Mouse (Mus musculus) frontal cortex, postnatal 10 days (tissue): ENCODE measurements around the gene Drd4.
"Not testable (repeated sequence)": the region's sequence is repeated elsewhere in the genome, so short reads cannot be mapped to it uniquely, and the experiment has no call there.

Experiments used
- DNase-seq, 2 experiments: peaks; one replicate each; pipeline ENCODE4 v3.0.0; 2022; ENCODE audit warnings: low spot score in 2 of 2, mixed read lengths in 1 of 2

Gene Drd4

GRCm38 (mm10) chr7:141291921-141292582 lies at the start of gene Drd4:
Gene Drd4 (plus strand): TSS chr7:141292006.
- DNase-seq: no peak

- DNase-seq: not testable (repeated sequence)
Measured at GRCm38 (mm10) chr7:141250486-141250885, 41.3 kb upstream of the Drd4 start.

GRCm38 (mm10) chr7:141256159-141256558 lies 35.6 kb upstream of the Drd4 start:
- no peak for DNase-seq

GRCm38 (mm10) chr7:141261480-141261879 lies 30.3 kb upstream of the Drd4 start:
- DNase-seq: no peak

GRCm38 (mm10) chr7:141263640-141264039 lies 28.2 kb upstream of the Drd4 start:
- no peak for DNase-seq

GRCm38 (mm10) chr7:141264041-141264700 lies 27.6 kb upstream of the Drd4 start:
- no peak for DNase-seq

GRCm38 (mm10) chr7:141264761-141265410 lies 26.9 kb upstream of the Drd4 start:
- no peak for DNase-seq

- no peak for DNase-seq
Measured at GRCm38 (mm10) chr7:141265411-141265738, 26.4 kb upstream of the Drd4 start.

GRCm38 (mm10) chr7:141265739-141266561 lies 25.9 kb upstream of the Drd4 start, which contains the start of gene Irf7:
Gene Irf7 (minus strand): TSS chr7:141266481.
- DNase-seq: no peak

GRCm38 (mm10) chr7:141268466-141269272 lies 23.1 kb upstream of the Drd4 start:
- no peak for DNase-seq

- no peak for DNase-seq
Measured at GRCm38 (mm10) chr7:141269273-141269545, 22.6 kb upstream of the Drd4 start.

GRCm38 (mm10) chr7:141270631-141271030 lies 21.2 kb upstream of the Drd4 start:
- DNase-seq: no peak

GRCm38 (mm10) chr7:141275356-141275755 lies 16.4 kb upstream of the Drd4 start:
- no peak for DNase-seq

- no peak for DNase-seq
Measured at GRCm38 (mm10) chr7:141276546-141276945, 15.3 kb upstream of the Drd4 start, which contains the start of gene Cdhr5. Gene Cdhr5 (minus strand): TSS chr7:141276786.

- DNase-seq: no peak
Measured at GRCm38 (mm10) chr7:141277701-141278678, 13.8 kb upstream of the Drd4 start.

GRCm38 (mm10) chr7:141278766-141279590 lies 12.8 kb upstream of the Drd4 start, which contains the start of gene Sct:
Gene Sct (minus strand): TSS chr7:141279133.
- no peak for DNase-seq

- DNase-seq: no peak
Measured at GRCm38 (mm10) chr7:141281442-141281841, 10.4 kb upstream of the Drd4 start.

- DNase-seq: no peak
Measured at GRCm38 (mm10) chr7:141282756-141283155, 9.1 kb upstream of the Drd4 start.

- no peak for DNase-seq
Measured at GRCm38 (mm10) chr7:141288042-141288441, 3.8 kb upstream of the Drd4 start.
